Mouse (Mus musculus) Patski (cell line): Measurements from ENCODE around the gene Etv5. TPM values are rescaled to one million over a fixed set of nuclear protein-coding genes. Genes with fewer than 3 reads are reported as not detected.

Experiments
- ATAC-seq: fragments of 100-300 bp; one replicate; pipeline ENCODE4 v1.8.0; 2021
- CTCF ChIA-PET: fragments of 350-600 bp; sonication (Branson Sonifier 250); formaldehyde crosslinking; loops from one replicate; lab custom pipeline; 2022; ENCODE audit warnings: inconsistent platforms; lab: Charles Lee
- POLR2A ChIA-PET: fragments of 350-600 bp; sonication (Branson Sonifier 250); formaldehyde crosslinking; loops from one replicate; lab custom pipeline; 2022; ENCODE audit warnings: antibody characterized with exemption, inconsistent platforms; lab: Charles Lee
- DNase-seq: peaks from one replicate; pipeline ENCODE4 v3.0.0-alpha.2; 2011; ENCODE audit warnings: low read depth, low spot score
- H3K27me3 ChIP-seq: fragments of 371-371 bp; one replicate; pipeline ENCODE4 v1.5.1; 2021
- CTCF ChIP-seq: fragments of 100-300 bp; IDR thresholded peaks from one replicate; pipeline ENCODE4 v1.5.1; 2021
- in situ Hi-C: fragments of 300-500 bp; cut with MboI; formaldehyde crosslinking; loops from 3 replicates; pipeline ENCODE4 v1.11.1; 2018; ENCODE audit warnings: low pct_unique_long_range_greater_than_20kb, mixed read lengths
- polyA plus RNA-seq: library from polyadenylated mRNA; unstranded; gene quantifications from one replicate; pipeline ENCODE4 v1.2.3, GENCODE M21; 2021

The Etv5 gene
- polyA plus RNA-seq, 1 experiment from 2014 or later: 23.7 TPM

GRCm38 (mm10) chr16:22431335-22431734 lies 8.2 kb downstream of the Etv5 start:
- DNase-seq: no peak
- in situ Hi-C loops: no loop called here
- CTCF ChIA-PET: no interaction called here
- H3K27me3 ChIP-seq: no peaks in the 10 kb centered on the region
- ATAC-seq: no peak
- TF ChIP-seq CTCF: no peak
- POLR2A ChIA-PET: no interaction called here

GRCm38 (mm10) chr16:22430211-22430951 lies 9.1 kb downstream of the Etv5 start:
- no peaks in the 10 kb centered on the region for H3K27me3 ChIP-seq
- ChIA-PET CTCF (interaction anchor here (1.0 to 1.7 kb wide), 3 partner anchors 10 to 30 kb away, joined by 3 to 5 read pairs (median 4); partner anchors contain the start of gene Etv5), POLR2A (interaction anchor here (2.2 kb wide), 1 partner anchor 9 kb away, joined by 9 read pairs; the partner anchor contains the start of gene Etv5)
- in situ Hi-C loops: no loop called here
- ATAC-seq (no peak), DNase-seq (no peak)
- no peak for TF ChIP-seq CTCF

- ATAC-seq: peak; percentile 74
- CTCF ChIA-PET: interaction anchor here (1.0 to 1.7 kb wide), 6 partner anchors 9 to 163 kb away, joined by 3 to 5 read pairs (median 4); partner anchors contain the start of genes Etv5 and Tra2b
- POLR2A ChIA-PET: interaction anchor here (0.6 to 2.2 kb wide), 3 partner anchors 10 to 1086 kb away, joined by 4 to 9 read pairs (median 4); partner anchors contain the start of gene Etv5
- no peak for DNase-seq
- in situ Hi-C loops: no loop called here
- H3K27me3 ChIP-seq: no peaks in the 10 kb centered on the region
- no peak for TF ChIP-seq CTCF
Measured at GRCm38 (mm10) chr16:22429377-22429776, 10.1 kb downstream of the Etv5 start.

- no peaks in the 10 kb centered on the region for H3K27me3 ChIP-seq
- in situ Hi-C loops: no loop called here
- ATAC-seq (peak; percentile 92), DNase-seq (peak; percentile 71)
- TF ChIP-seq CTCF: no peak
- CTCF ChIA-PET: interaction anchor here (1.0 to 1.7 kb wide), 6 partner anchors 9 to 162 kb away, joined by 3 to 5 read pairs (median 4); partner anchors contain the start of genes Etv5 and Tra2b
- POLR2A ChIA-PET: interaction anchor here (0.7 to 2.2 kb wide), 2 partner anchors 10 to 1086 kb away, joined by 4 to 9 read pairs; partner anchors contain the start of gene Etv5
Measured at GRCm38 (mm10) chr16:22428853-22429341, 10.6 kb downstream of the Etv5 start.

GRCm38 (mm10) chr16:22426866-22427265 lies 12.7 kb downstream of the Etv5 start:
- ATAC-seq: no peak
- ChIA-PET POLR2A (no interaction called here), CTCF (no interaction called here)

GRCm38 (mm10) chr16:22422256-22422655 lies 17.3 kb downstream of the Etv5 start:
- ChIA-PET POLR2A (no interaction called here), CTCF (no interaction called here)

More at GRCm38 (mm10) chr16:22426866-22427265, 12.7 kb downstream of the Etv5 start:
- TF ChIP-seq CTCF: no peak
- DNase-seq: no peak
- in situ Hi-C loops: no loop called here
- no peaks in the 10 kb centered on the region for H3K27me3 ChIP-seq

GRCm38 (mm10) chr16:22417931-22418330 lies 21.6 kb downstream of the Etv5 start:
- in situ Hi-C loops: no loop called here
- no peak for DNase-seq
- H3K27me3 ChIP-seq: no peaks in the 10 kb centered on the region
- no peak for TF ChIP-seq CTCF
- CTCF ChIA-PET: no interaction called here
- POLR2A ChIA-PET: interaction anchor here (0.8 kb wide), 1 partner anchor 20 kb away, joined by 10 read pairs; no protein-coding TSS in a partner anchor
- no peak for ATAC-seq

More at GRCm38 (mm10) chr16:22422256-22422655, 17.3 kb downstream of the Etv5 start:
- DNase-seq (no peak), ATAC-seq (no peak)
- no peaks in the 10 kb centered on the region for H3K27me3 ChIP-seq
- in situ Hi-C loops: no loop called here
- no peak for TF ChIP-seq CTCF

- POLR2A ChIA-PET: no interaction called here
- TF ChIP-seq CTCF: no peak
- DNase-seq: no peak
Measured at GRCm38 (mm10) chr16:22417044-22417443, 22.5 kb downstream of the Etv5 start.

GRCm38 (mm10) chr16:22416140-22416848 lies 23.2 kb downstream of the Etv5 start:
- H3K27me3 ChIP-seq: no peaks in the 10 kb centered on the region
- DNase-seq: no peak
- no peak for TF ChIP-seq CTCF
- ChIA-PET POLR2A (interaction anchor here (1.0 kb wide), 1 partner anchor 9 kb away, joined by 3 read pairs; no protein-coding TSS in a partner anchor), CTCF (no interaction called here)
- in situ Hi-C loops: no loop called here
- ATAC-seq: no peak

More at GRCm38 (mm10) chr16:22417044-22417443, 22.5 kb downstream of the Etv5 start:
- in situ Hi-C loops: no loop called here
- ATAC-seq: no peak
- CTCF ChIA-PET: no interaction called here
- H3K27me3 ChIP-seq: no peaks in the 10 kb centered on the region

GRCm38 (mm10) chr16:22414205-22414754 lies 25.2 kb downstream of the Etv5 start:
- no peak for TF ChIP-seq CTCF
- ATAC-seq: no peak
- no peak for DNase-seq
- ChIA-PET POLR2A (no interaction called here), CTCF (interaction anchor here (2.0 kb wide), 1 partner anchor 14 kb away, joined by 4 read pairs; no protein-coding TSS in a partner anchor)
- H3K27me3 ChIP-seq: no peaks in the 10 kb centered on the region
- in situ Hi-C loops: no loop called here
